Mouse (Mus musculus): Measurements from ENCODE around the gene G430095P16Rik.

The G430095P16Rik gene

DNA sequence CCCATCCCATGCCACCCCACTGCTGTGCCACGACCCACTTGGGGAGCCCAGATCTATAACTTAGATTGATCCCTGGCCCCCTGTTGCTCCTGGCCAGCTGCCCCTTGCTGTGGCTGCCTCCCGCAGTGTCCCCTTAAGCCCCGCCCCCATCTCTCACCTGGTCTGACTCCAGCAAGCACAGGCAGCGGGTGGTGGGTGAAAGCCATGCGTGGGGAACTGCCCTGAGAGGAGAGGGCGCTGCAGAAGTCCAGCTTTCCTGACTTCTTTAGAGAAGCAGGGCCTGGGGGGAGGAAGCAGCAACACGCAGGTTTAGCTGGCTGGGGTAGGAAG is 729 bp downstream of the G430095P16Rik start:
- DNase-seq (ENCODE audit: low spot score) = no peak

DNA sequence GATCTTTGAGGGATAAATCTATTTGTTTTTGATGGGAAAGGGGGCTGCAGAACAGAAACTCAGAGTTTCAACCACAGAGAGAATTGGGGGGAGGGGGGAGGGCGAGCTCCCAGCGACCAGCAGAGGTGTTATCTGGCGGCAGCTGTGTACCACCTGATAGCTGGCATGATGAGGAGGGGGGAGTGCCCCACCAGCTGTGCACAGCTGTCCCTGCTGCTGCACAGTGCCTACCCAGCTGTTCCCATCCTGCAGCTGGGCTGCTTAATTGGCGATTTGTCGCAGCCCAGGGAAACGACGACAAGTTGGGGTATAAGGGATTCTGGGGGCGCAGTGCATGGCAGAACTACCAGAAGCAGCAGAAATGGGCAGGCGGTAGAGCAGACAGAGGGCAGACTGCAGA is 1.9 kb downstream of the G430095P16Rik start:
- DNase-seq (ENCODE audit: low spot score) = no peak

DNA sequence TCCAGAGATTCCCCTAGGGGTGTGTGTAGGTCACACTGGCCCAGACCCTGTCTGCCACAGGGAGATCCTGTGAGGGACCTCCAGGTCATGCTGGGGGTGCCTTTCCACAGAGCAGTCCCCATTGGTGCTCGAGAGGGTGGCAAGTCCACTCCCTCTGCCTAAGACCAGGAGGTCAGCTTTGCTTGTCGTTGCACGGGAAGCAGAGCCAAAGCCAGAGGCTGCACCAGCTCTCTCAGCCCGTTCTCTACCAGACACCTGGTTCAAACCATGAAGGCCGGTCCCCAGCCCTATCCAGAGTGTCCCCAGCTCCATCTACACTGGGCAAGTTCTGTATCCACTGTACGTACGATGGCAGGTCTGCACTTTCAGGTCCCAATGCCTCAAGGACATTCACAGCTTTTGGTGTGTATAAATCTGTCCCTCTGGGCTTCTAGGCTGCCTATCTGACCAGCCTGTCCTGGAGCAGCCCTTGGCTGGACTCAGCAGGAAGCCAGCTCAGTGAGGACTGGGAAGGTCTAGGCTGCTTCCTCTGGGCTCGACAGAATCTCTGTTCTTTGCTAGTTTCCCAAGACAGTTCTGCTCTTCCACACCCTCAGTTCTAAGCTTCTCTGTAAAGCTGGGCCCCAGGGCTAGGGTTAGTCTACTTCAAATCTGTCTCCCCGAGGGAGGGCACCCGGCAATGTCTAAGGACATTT is 2.6 kb downstream of the G430095P16Rik start:
- no peak for DNase-seq (ENCODE audit: low spot score)

DNA sequence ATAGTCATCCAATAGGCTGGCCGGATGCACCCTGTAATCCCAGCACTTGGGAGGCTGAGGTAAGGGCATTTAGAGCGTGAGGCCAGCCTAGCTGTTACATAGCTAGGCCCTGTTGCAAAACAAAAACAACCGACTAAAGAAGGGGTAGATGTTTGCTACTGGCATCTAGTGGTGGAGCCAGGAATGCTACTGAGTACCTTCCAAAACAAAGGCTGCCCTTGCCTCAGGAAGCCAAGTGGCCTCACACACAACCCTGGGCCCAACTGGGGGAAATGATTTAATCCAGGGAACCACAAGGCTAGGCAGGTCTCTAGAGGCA is 3.1 kb downstream of the G430095P16Rik start:
- DNase-seq (ENCODE audit: low spot score) = peak; percentile 67

DNA sequence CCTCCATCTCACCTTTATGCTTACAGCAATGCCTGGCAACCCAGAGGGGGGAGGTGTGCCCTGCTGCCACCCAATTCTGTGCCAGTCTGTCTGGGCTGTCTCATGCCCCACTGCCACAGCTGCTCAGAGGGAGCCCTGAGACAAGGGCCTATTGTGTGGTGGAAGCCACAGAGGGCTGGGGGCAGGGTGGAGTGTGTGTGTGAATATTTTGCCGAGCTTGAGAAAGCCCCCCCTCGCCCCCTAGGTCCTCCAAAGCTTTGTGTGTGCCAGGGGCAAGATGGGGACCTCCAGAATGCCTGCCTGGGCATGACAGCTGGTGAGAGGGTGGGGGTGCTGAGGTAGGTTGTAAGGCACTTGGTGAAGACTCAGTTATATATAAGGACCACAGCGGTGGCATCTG is 5.7 kb downstream of the G430095P16Rik start:
- no peak for DNase-seq (ENCODE audit: low spot score)

DNA sequence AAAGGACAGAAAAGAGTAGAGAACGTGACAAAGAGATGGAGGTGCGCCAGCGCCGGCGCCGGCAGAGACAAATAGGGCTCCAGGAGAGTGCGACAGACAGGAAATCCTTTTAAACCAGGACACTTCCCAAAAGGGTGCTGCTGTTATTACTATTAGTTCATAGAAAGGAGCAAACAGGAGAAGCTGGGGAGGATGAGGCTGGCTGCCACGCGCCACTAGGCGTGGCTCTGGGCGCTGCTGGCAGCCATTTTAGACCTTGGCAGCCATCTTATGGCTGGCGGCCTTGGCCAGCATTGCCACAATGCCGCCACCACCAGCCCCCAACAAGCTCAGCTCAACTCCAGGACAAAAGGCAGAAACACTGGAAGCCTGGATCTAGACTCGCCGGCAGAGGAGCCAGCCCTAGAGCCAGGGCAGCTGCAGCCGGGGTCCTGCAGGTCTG is 7.1 kb downstream of the G430095P16Rik start:
- no peak for DNase-seq (ENCODE audit: low spot score)

DNA sequence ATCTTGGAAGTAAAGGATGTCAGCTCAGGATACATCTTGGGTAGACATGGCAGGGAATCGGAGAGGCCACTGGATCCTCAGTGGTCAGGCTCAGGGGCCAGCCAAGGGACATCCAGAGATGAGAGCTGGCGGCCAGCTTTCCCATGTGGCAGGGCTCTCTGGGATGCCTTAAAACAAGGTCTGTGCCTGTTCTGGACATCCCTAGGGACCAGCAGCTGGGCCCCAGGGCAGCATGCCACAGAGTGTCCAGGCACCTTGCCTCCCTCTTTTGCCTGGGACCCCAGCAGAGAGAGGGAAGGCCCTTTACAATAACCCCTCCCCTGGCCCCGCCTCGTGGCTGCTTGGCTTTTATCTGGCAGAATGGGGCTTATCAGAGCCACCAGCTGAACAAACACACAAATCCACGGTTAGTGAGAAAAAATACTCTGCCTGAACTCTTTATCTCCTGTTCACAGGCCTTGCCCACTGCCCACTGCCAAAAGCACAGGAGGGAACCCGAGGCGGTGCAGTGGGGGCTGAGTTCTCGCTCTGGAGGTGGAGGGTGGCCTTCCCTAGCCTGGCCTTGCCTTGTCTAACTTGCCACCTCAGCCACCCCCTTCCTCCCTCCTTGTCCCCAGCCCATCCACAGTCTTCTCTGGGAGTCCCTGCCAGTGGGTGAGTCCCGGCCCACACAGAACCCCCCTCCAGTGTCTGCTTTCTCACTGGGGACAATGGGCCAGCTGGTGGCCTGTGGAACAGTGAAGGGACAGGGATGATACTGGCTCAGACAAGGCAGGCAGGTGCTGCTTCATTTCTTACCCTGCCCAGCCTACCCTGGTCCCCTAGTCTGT is 7.9 kb downstream of the G430095P16Rik start:
- DNase-seq (ENCODE audit: low spot score) = peak; percentile 57

DNA sequence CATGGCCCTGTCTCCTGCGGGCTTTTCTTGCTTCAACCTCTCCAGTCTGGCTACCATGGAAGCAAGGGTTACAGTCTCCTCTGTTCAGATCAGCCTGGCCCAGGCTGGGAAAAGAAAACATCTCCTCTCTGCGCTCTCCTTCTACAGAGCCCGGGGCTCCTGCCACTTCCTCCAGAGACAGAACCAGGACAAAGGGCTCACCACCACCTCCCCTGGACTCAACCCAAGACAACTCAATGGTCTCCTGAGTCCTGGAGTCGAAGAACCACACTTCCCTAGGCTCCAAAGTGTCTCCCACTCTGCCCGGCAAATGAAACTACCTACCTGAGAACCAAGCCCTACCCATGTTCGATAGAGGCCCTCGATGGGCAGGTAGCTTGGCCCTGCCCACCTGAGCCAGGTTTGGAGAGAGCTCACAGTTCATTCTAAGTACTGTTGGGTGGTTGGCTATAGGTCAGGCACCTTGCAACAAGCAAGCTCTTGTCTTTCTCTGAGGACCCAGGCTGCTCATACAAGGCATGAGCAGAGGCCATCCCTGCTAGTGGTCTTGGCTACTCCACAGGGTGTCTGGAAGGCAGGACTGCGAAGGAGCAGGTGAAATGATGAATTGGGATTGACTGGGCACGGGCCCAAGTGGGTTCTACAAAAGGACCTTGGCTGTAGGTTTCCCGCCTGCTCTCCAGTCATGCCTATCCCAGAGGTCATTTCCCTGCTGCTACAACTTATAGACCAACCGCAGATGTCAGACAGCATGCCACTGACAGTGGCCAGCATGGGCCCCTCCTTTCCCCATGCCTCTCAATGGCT is 8.8 kb downstream of the G430095P16Rik start:
- DNase-seq (ENCODE audit: low spot score) = no peak

DNA sequence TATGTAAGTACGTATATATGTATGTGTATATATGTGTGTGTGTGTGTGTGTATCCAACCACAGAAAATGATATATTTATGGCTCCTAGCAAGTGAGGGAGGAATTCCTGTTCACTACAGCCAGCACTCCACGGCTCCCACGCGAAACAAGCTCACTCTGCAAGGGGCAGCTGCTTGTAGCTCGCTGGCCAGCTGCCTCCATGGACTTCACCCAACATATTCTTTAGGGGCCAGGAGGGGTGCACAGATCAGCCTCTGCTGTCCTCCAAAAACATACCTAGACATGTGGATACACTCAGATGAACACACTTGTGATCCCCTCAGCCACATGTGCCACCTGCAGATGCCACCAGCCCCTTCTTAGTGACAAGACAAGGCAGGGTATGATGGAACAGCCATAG is 9.7 kb downstream of the G430095P16Rik start:
- no peak for DNase-seq (ENCODE audit: low spot score)

DNA sequence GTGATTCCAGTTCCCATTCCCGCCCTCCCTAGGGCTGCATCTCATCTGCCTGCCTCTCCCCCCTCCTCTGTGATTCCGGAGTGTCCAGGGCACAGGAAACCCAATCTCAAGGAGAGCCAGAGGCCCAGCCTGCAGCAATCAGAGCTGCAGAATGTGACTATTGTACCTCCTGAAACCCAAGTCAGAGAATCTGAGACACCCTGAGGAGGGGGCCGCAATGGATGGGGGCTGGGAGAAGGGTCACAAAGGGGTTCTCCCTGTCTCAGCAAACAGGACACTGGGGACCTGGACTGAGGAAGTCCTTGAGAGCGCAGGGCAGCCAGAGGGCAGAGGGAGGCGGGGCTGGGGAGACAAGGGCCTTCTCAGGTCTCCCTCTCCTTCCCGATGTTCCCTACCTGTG is 10.2 kb downstream of the G430095P16Rik start:
- DNase-seq (ENCODE audit: low spot score) = no peak

DNA sequence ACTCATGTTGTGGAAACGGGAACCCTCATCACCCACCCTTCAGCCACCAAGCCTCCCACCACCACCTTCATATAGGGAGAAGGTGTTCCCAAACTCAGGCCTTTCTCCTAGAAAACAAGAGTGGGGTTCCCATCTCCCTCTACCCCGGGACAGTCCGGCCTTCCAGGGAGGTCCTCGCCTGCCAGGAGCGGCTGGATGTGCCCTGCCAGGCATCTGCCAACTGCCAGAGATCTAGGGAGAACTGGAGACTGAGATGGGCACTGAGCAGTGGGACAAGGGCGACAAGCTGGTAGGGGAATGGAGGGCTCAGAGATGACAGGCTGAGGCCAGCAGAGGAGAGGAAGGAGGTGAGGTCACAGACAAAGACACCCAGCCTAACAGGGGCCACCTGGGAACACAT is 11.2 kb downstream of the G430095P16Rik start:
- no peak for DNase-seq (ENCODE audit: low spot score)

DNA sequence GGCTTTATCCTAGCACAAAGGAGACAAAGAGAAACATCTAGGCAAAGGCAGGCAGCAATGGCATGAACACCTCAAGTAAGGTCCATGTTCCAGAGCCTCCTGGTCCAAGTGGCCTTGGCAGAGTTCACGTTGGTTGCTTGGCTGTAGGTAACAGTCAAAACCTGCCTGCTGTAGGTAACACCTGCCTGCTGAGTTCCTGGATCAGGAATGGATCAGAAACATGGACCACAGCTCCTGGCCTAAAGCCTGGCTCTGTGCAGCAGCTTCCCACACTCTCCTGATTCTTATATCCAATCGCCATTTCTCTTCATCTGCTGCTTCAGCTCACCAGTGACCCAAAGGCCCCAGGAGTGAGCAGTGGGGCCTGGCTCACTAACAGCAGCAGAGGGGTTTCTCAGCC is 11.9 kb downstream of the G430095P16Rik start:
- DNase-seq (ENCODE audit: low spot score) = no peak

DNA sequence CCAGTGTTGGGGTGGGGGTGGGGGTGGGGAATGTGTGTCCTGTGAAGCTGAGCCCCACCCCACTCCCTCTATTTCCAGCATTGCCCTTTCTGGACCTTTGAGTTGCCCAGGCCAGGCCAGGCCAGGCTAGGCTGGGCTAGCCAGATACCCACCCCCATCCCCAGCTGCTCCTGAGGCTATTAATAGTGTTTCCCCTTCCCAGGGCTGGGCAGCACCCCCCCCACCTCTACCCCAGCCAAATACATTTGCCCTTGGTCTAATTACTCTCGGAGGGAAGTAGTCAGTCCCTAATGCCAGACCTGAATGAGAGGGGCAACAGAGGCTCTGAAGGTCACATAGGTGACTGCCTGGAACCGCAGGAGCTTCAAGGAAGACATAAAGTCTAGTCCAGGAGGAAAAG is 12.8 kb downstream of the G430095P16Rik start:
- DNase-seq (ENCODE audit: low spot score) = no peak

DNA sequence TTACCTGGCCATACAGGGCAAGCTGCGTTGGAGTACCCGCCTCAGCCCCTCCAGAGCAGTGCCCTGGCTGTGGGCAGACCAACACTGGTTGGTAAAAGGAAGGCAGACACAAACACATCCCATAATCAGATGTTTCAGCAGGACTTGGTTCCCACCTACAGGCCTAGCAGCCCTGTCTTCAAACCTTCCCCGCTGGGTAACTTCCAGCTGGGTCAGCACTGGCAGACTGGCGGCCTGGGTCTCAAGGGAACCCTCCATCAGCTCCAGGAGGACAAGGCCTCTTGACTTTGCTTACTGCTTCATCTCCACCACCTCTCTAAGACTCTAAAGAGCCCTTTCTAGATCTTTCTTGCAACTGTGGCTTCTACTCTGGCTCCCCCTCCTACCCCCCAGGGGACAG is 13.7 kb downstream of the G430095P16Rik start:
- no peak for DNase-seq (ENCODE audit: low spot score)

DNA sequence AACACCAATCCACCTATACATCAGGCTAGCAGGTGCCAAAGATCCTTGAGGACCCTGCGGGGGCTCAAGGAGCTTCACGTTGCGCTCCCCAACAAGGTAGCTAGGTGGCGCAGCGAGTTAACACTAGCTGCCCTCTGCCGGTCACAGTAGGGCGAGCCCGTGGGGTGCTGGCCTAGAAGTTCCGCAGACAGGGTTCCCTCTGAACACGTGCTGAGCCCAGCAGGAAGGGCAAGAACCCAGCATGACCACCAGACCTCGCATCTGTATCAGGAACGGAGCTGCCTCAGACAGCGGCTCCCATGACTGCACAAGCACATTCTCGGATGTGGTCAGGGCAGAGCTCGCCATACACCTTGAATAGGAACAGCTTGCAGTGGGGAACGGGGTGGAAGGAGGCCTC is 14.8 kb downstream of the G430095P16Rik start:
- DNase-seq (ENCODE audit: low spot score) = peak; percentile 92

DNA sequence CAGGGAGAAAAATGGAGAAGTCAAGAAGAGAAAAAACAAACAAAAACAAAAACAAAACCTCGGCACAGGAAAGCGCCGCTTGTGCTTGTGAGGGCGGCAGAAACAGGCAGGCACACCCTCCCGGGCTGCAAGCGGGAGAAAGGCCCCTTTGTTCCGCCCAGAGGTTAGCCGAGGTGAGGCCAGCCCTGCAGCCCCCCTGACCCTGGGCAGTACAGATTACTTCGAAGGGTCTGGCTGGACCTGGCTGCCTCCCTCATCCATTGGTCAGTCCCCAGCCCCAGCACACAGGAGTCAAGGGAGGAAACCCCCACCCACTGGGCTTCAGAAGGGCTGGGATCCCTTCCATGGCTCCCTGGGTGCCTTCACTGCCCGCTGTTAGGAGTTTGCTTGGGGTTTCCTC is 15.5 kb downstream of the G430095P16Rik start:
- no peak for DNase-seq (ENCODE audit: low spot score)

DNA sequence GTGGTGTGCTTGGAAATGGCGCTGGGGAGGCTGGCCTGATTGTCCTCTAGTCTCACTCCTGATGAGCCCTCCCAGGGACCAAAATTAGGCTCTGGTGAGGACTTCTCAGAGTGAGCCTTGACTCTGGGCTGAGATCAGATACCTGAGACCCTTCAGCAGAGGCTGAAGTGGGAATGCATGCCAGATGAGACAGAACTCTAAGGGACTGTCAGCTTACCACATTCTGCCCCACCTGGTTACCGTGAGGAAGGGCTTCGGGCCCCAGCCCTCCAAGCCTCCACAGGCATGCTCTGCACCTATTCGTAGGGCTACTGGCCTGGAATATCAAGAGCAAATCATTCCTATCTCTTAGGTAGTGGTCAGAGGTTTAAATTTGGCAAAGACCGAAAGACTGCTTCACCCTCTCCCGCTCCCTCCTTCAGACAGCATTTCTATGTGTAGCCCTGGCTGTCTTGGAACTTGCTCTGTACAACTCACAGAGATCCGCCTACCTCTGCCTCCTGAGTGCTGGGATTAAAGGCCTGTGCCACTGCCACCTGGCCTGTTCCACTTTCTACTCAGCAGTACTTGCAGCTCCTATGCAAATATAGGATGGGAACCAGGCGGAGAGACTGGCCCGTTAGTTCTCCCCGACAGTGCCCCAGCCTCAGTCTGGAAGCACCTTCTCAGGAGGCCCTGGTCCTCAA is 16.1 kb downstream of the G430095P16Rik start:
- DNase-seq (ENCODE audit: low spot score) = no peak

DNA sequence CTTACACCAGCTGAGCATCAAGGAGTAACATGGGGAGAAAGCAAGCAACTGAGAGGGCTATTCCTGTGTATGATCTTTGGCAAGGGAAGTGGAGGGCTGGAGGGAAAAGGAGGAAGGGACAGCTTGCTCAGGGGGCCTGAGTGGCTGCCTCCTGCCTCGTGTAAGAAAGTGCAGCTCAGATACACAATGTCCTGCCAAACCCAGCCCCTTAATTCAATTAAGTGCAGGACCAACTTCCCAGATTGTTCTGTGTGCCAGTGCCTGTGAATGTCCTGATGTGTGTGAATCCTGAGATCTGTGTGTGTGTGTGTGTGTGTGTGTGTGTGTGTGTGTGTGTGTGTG is 16.6 kb downstream of the G430095P16Rik start:
- peak; percentile 69 for DNase-seq (ENCODE audit: low spot score)

DNA sequence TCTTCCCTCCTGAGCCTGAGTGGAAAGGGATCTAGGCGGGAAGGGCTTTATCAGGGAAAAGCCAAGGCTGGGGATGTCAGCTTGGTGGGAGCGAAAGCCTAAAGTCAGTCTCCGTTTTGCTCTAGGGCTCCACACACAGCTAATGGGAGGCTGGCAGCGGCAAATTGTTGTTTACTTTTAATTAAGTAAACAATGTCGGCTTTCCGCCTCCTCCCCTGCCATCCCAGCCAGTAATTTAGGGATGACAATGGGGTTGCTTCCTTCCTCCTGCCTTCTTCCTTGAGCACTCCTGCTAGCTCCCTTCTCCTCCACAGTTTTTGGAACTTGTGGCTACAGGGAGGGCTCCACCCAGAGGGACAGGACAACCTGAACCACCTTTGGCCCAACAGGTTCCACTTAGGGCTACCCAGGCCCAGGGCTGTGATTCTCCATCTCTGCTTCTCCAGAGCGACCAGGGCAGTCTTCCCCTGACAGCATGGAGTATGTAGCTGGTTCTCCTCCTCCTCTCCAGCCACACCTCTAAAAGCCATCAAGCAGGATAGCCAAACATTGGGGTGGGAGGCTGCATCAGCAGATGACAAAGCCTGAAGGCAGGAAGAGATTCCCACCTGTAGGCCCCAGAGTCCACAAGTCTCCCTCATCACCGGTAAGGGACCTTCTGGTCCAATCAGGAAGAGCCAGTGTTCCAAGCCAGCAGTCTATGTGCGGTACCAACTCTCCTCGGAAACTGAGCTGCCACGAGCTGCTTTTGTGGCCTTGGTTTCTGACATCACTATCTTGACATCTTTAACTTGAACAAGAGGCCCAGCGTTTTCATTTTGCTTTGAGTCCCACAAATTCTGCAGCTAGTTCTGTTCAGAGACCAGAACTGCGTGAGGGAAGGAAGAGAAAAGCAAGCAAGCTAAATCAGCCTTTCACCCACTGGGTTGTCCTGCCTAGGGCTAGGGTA is 18.4 kb downstream of the G430095P16Rik start:
- DNase-seq (ENCODE audit: low spot score) = no peak

DNA sequence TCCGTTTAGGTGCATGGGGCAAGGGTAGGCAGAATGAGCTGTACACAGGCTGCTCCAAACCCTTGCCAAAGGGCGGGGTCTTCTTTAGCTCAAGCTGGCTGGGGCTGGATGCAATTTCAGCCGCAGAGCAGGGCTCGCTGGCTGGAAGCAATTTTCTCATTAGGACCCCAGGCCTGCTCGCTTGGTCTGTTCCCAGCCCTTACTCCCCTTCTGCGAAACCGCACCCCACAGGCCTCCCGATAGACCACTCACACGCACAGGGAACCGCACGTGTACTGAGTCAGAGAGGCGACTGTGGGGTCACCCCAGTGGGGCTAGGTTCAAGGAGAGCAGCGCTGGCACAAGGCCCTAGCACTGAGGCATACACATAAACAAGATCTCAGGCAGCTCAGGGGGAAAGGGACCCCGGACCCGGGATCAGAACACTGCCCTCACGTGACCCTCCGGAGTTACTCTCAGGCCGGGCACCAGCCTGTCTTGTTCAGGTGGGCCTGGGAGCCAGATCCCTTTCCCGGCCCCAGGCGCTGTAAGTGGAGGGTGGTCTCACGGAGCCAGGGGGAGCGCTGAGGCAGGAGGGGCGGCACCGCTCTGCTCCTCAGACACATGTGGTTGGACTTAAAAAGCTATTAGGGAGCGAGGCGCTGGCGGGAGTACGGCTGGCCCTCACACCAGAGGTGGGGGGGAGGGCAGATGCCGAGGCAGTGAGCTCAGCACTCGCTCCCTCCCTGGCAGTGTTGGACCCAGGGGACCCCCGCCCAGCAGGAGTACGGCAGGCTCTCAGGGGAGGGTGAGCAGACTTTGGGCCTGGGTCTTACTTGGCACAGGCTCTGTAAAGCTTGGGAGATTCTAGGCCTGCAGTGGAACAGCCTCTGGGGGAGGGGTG is 19.6 kb downstream of the G430095P16Rik start:
- peak; percentile 82 for DNase-seq (ENCODE audit: low spot score)

All from MN1 (cell line).